Mouse (Mus musculus) induced T-regulatory cell, adult 2 months (primary cell): ENCODE measurements at regions not wholly inside any gene's neighbourhood (a gene's known extent, or its start where the extent isn't known, plus 50 kb on each side); places are given as distances from the start of the nearest gene placed in this dataset.
"Not testable (repeated sequence)": the region's sequence is repeated elsewhere in the genome, so short reads cannot be mapped to it uniquely, and the experiment has no call there.

Experiments used
- DNase-seq: peaks from one replicate; pipeline ENCODE4 v3.0.0-alpha.2; 2012; ENCODE audit warnings: low read depth

DNA sequence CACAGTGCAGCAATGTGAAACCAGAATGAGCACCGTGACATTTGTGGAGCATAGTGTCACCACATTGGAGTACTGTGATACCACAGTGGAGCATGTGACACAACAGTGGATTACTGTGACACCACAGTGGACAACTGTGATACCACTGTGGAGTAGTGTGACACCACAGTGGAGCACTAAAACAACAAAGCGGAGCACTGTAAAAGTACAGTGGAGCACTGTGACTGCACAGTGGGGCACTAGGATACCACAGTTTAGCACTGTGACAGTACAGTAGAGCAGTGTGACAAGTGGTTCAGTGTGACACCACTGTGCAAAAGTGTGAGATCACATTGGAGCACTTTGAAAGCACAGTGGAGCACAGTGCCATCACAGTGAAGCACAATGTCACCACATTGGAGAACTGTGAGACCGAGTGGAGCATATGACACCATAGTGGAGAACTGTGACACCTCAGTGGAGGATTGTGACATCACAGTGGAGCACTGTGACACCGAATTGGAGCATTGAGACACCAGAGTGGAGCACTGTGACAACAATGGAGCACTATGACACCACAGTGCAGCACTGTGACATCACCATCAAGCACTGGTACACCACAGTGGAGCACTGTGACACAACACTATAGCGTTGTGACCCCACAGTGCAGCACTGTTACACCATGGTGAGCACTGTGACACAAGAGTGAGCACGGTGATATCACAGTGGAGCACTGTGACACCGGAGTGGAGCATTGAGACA lies 86.6 kb upstream of the Vmn1r2 start:
- no peak for DNase-seq

- DNase-seq, result peak; percentile 6
Observed at GRCm38 (mm10) chr4:3081148-3081952, 85.8 kb upstream of the Vmn1r2 start.

- peak; percentile 10 for DNase-seq
Observed at GRCm38 (mm10) chr4:3081953-3082950, 84.9 kb upstream of the Vmn1r2 start.

DNA sequence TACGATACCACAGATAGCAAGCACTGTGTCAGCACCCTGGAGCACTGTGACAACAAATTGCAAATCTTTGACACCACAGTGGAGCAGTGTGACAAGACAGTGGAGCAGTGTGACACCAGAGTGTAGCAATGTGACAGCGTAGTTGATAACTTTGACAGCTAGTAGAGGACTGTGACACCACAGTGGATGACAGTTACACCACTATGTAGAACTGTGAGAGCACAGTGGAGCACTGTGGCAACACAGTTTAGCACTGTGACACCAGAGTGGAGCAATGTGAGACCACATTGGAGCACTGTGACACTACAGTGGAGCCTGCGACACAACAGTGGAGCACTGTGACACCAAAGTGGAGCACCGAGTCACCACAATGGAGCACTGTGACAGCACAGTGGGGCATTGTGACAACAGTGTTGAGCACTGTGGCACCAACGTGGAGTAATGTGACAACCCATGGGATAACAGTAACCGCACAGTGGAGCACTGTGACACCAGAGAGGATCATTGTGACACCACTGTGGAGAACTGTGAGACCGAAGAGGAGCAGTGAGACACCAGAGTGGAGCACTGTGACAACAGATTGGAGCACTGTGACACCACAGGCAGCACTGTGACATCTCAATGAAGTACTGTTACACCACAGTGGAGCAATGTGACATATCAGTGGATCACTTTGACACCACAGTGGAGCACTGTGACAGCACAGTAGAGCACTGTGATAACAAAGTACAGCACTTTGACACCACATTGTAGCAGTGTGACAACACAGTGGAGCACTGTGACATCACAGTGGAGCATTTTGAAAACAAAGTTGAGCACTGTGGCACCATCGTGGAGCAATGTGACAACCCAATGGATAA lies 83.7 kb upstream of the Vmn1r2 start:
- peak; percentile 27 for DNase-seq

DNA sequence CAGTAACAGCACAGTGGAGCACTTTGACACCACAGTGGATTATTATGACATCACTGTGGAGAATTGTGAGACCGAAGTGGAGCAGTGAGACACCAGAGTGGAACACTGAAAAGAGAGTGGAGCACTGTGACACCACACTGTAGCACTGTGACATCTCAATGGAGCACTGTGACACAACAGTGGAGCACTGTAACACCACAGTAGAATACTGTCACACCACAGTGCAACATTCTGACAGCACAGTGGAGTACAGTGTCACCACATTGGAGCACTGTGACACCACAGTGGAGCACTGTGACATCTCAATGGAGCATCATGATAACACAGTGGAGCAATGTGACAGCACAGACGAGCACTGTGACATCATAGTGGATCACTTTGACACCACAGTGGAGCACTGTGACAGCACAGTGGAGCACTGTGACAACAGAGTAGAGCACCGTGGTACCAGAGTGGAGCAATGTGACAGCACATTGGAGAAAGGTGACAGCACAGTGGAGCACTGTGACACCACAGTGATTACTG lies 83.0 kb upstream of the Vmn1r2 start:
- peak; percentile 16 for DNase-seq

- peak; percentile 3 for DNase-seq
Observed at GRCm38 (mm10) chr4:3085456-3086448, 81.4 kb upstream of the Vmn1r2 start.

- DNase-seq, result not testable (repeated sequence)
Observed at GRCm38 (mm10) chr4:3087616-3088015, 79.5 kb upstream of the Vmn1r2 start.

- DNase-seq, result peak; percentile 9
Observed at GRCm38 (mm10) chr4:3089567-3090377, 77.3 kb upstream of the Vmn1r2 start.

GRCm38 (mm10) chr4:3090378-3090735 lies 76.8 kb upstream of the Vmn1r2 start:
- peak; percentile 7 for DNase-seq

- peak; percentile 25 for DNase-seq
Observed at GRCm38 (mm10) chr4:3090742-3091141, 76.4 kb upstream of the Vmn1r2 start.
